Mouse (Mus musculus) CH12.LX (cell line): Measurements from ENCODE around the gene Ccdc115. TPM values are rescaled to one million over a fixed set of nuclear protein-coding genes. Genes with fewer than 3 reads are reported as not detected.

Experiments used
- polyA plus RNA-seq: library from polyadenylated mRNA; unstranded; fragments of >175 nt; gene quantifications from 2 replicates; pipeline ENCODE4 v1.2.1, GENCODE M21; 2012; ENCODE audit warnings: low read depth; ENCODE audit not compliant: insufficient read length
- total RNA-seq, 2 experiments: library from RNA; depleted of rRNA; stranded (reverse); fragments of 300-350 nt in 1 of 2; fragments of >200 nt in 1 of 2; gene quantifications; 2 replicates each; pipeline ENCODE4 v1.2.3; 2012 to 2014

Ccdc115 gene
- total and polyA plus RNA-seq, 3 experiments = 66.5 to 98.8 (median 96.3) TPM

Other genes starting within 250 kb of the Ccdc115 start
- gene Imp4, start 179 bp upstream of the Ccdc115 start, total RNA-seq (2012; rRNA removed) = 107 and 136 TPM in 2 replicates
- 91.0 and 105 TPM in 2 replicates for gene Imp4, start 179 bp upstream of the Ccdc115 start, total RNA-seq (2014; rRNA removed)
- 197 and 199 TPM in 2 replicates for gene Imp4, start 179 bp upstream of the Ccdc115 start, polyA plus RNA-seq
- gene Ptpn18, start 20.1 kb upstream of the Ccdc115 start, total RNA-seq (2012; rRNA removed) = 172 and 205 TPM in 2 replicates
- 133 and 155 TPM in 2 replicates for gene Ptpn18, start 20.1 kb upstream of the Ccdc115 start, total RNA-seq (2014; rRNA removed)
- 84.9 and 93.4 TPM in 2 replicates for gene Ptpn18, start 20.1 kb upstream of the Ccdc115 start, polyA plus RNA-seq
- gene Prss39, start 58.7 kb upstream of the Ccdc115 start, total RNA-seq (2012; rRNA removed) = not detected in 2 replicates
- not detected in 2 replicates for gene Prss39, start 58.7 kb upstream of the Ccdc115 start, total RNA-seq (2014; rRNA removed)
- 0.19 TPM in 1 of 2 replicates, not detected in the other for gene Prss39, start 58.7 kb upstream of the Ccdc115 start, polyA plus RNA-seq
- not detected in 2 replicates for gene Cfc1, start 96.0 kb upstream of the Ccdc115 start, total RNA-seq (2012; rRNA removed)
- gene Cfc1, start 96.0 kb upstream of the Ccdc115 start, total RNA-seq (2014; rRNA removed) = not detected in 2 replicates
- not detected in 2 replicates for gene Cfc1, start 96.0 kb upstream of the Ccdc115 start, polyA plus RNA-seq
- not detected in 2 replicates for gene Prss40, start 121.3 kb upstream of the Ccdc115 start, total RNA-seq (2012; rRNA removed)
- not detected in 2 replicates for gene Prss40, start 121.3 kb upstream of the Ccdc115 start, total RNA-seq (2014; rRNA removed)
- not detected in 2 replicates for gene Prss40, start 121.3 kb upstream of the Ccdc115 start, polyA plus RNA-seq
- gene Amer3, start 140.0 kb upstream of the Ccdc115 start, total RNA-seq (2012; rRNA removed) = 0.04 TPM in 1 of 2 replicates, not detected in the other
- gene Amer3, start 140.0 kb upstream of the Ccdc115 start, total RNA-seq (2014; rRNA removed) = 0.09 and 0.17 TPM in 2 replicates
- gene Amer3, start 140.0 kb upstream of the Ccdc115 start, polyA plus RNA-seq = 0.15 and 0.20 TPM in 2 replicates